Mouse (Mus musculus) lung, postnatal 14 days (tissue): ENCODE data around the gene Frs2.
A peak's percentile ranks its signal among the peaks of the same experiment; 100 is the strongest.
"Not testable (repeated sequence)": the region's sequence is repeated elsewhere in the genome, so short reads cannot be mapped to it uniquely, and the experiment has no call there.

ENCODE experiments used
- DNase-seq: peaks from one replicate; pipeline ENCODE4 v3.0.0; 2021

Gene Frs2

GRCm38 (mm10) chr10:117145546-117146265 is 2.6 kb downstream of the Frs2 start:
- peak; percentile 18 for DNase-seq

DNA sequence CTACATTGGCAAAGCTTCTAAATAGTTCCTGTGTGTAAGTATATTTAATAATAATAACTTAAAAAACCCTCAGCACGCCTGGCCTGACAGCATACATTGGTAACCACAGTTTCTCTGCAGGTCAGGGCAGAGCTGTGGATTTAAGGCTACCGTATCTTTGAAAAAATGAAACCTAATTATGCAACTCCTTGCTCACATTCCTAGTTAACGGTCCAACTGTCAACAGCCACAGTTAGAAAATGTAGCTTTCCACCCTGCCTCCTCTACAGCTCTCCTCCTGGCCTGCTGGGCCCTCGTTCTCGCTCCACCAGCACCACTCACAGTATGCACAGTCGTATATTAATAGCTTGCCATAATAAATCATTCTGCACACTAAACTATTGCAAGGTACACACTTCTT is 3.7 kb downstream of the Frs2 start:
- DNase-seq: no peak

- DNase-seq: no peak
These were observed 4.3 kb downstream of the Frs2 start for GRCm38 (mm10) chr10:117144071-117144470.

DNA sequence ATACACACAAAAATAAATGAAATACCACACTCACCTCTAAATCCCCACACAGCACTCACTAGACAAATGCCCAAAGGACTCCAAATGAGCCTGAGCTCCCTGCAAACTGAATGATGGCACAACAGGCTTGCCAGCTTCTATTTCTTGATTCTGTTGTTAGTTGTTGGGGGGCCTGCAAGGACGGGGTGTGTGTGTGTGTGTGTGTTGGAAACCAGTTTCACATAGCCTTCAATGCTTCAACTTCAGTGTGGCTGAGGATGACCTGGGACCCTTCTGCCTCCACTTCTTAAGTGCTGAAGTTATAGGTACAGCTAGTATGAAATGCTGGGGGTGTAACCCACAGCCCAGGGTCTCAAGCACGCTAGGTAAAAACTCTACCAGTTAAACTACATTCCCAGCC is 5.0 kb downstream of the Frs2 start:
- DNase-seq: no peak

DNA sequence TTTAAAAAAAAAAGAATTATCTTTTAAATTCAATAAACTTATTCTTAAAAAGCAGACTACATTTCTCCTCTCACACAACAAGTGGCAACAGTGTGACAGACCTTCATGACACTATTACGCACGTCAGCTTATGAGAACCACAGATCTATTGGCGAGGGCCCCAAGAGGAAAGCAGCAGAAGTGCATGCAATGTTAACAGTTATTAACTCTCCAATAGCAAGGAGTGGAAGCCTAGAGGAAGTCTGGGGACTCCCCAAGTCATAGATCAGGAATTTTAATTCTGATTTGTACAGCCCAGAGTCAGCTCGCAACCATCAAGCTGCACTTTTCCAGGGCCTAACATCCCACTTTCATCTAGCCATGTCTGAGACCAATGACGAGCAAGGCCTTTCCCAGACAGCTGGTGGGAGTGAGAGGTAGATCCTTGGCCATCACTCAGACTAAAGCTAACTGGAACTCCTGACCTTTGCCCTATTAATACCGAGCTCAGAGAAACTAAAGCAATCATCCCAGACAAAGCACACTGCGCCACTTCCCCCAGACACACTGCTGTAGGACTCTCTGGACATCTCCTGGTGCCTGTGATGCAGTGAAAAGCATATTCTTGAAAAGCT is 6.3 kb downstream of the Frs2 start:
- DNase-seq: no peak

- DNase-seq: not testable (repeated sequence)
These were observed 16.8 kb downstream of the Frs2 start for GRCm38 (mm10) chr10:117131506-117131905.

- peak; percentile 40 for DNase-seq
These were observed 18.3 kb downstream of the Frs2 start for GRCm38 (mm10) chr10:117130037-117130436.

DNA sequence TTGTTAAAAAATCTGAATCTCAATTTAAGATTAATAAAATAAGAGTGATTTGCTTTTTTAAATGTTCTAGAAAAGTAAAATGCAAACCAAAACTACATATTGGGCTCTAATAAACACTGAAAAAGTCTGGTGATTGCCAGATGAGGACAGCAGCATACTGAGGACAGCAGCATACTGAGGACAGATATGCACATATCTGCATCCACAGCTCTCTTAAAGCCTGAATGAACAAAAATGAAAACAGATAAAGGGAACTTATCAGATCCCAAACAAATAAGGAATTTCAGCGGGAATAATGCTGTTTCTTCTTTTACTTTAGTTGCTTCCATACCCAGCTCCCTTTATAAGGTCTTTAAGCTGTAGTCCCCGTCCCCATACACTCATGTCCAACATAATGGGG is 19.6 kb downstream of the Frs2 start:
- DNase-seq: no peak

DNA sequence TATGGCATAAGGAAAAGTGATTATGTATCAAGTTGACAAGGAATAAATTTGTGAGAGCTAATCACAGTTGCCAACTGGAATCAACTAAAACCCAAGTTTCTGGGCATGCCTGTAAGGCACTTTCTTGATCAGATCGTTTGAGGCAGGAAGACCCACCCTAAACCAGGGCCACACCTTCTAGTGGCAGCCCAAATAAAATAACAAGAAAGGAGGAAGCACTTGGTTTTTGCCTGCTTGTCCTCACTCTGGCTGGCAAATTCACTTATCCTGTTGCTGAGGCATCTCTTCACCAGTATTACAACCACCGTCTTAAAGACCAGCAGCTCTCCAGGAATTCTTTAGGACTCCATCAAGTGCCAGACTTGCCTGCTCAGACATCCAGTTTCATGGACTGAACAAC is 20.9 kb downstream of the Frs2 start:
- no peak for DNase-seq

DNA sequence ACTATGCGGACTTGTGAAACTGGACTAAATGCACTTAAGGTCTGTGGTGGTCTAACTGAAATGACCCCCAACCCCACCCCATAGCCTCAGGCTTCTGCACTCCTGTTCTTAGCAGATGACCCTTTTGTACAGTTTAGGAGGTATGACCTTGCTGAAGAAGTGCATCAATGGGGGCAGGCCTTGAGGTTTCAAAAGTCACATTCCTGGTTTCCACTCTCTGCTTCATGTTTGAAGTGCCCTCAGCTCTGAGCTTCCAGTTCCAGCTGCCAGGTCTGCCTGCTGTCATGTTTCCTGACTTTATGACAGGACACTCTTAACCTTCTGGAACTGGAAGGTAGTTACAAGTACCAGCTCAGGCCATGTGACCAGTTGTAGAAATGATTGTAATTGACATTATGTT is 21.6 kb downstream of the Frs2 start:
- DNase-seq: no peak

- no peak for DNase-seq
These were observed 22.1 kb downstream of the Frs2 start for GRCm38 (mm10) chr10:117126233-117126632.

- no peak for DNase-seq
These were observed 26.9 kb downstream of the Frs2 start for GRCm38 (mm10) chr10:117121448-117121847.

- no peak for DNase-seq
These were observed 28.2 kb downstream of the Frs2 start for GRCm38 (mm10) chr10:117120051-117120666.

GRCm38 (mm10) chr10:117119531-117119930 is 28.8 kb downstream of the Frs2 start:
- DNase-seq: no peak

GRCm38 (mm10) chr10:117118421-117118831 is 29.9 kb downstream of the Frs2 start:
- DNase-seq: no peak

GRCm38 (mm10) chr10:117115652-117116051 is 32.7 kb downstream of the Frs2 start:
- DNase-seq: no peak

- DNase-seq: no peak
These were observed 35.8 kb downstream of the Frs2 start for GRCm38 (mm10) chr10:117112545-117112944.

- DNase-seq: no peak
These were observed 36.9 kb downstream of the Frs2 start for GRCm38 (mm10) chr10:117111455-117111854.

- DNase-seq: no peak
These were observed 38.1 kb downstream of the Frs2 start for GRCm38 (mm10) chr10:117110271-117110670.

DNA sequence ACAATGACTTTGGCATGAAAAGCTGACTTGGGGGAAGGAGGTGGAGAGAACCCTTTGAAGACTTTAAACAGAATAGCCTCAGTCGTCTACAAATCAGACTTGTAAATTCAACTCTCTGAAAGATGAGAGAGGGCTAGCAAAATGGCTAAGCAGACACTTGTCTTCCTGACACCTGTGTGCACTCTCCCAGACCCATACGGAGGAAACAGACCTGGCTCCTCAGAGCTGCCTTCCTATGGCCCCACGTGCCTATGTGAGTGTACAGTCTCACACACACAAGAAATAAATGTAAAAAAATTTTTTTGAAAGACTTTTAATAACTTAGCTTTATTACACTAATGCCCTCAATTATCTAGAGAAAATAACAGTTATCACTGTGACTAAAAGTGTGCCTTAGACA is 41.6 kb downstream of the Frs2 start:
- no peak for DNase-seq

DNA sequence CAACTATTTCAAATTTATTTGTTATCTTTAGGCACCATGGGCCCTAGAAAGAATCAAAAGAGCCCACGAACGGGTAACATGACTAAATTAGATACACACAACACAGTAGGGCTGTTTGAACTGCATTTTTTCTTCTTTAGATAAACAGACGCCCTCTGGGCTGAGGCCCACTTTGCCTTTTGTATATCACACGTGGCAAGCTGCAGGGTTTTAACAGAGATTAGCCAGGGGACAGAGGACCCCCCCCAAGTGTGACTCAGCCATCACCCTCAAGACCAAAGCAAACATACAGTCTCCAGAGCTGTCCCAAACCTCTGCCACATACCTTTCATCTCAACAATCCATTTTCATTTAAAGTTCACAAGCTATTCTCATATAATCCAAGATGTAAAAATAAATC is 42.1 kb downstream of the Frs2 start:
- no peak for DNase-seq

- no peak for DNase-seq
These were observed 43.3 kb downstream of the Frs2 start for GRCm38 (mm10) chr10:117105015-117105414.

- no peak for DNase-seq
These were observed 44.3 kb downstream of the Frs2 start for GRCm38 (mm10) chr10:117103854-117104598.

DNA sequence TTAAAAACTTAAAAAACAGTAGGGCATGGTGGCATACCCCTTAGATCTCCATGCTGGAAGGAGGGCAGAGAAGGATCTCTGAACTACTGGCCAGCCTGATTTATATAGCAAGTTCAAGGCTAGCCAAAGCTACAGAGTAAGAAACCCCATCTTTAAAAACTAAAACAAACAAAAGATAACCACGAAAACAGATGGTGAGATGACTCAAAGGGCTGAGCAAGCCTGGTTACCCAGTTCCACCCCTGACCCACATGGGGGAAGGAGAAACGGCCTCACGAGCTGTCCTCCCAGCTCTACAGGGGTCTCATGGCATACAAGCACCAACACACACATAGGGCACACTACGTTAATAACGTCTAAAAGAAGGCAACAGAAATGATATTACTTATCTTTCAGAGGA is 48.2 kb downstream of the Frs2 start:
- no peak for DNase-seq
